Mouse (Mus musculus) embryonic facial prominence, embryonic 14.5 days (tissue): ENCODE measurements around the gene Mme. TPM values are rescaled to one million over a fixed set of nuclear protein-coding genes. Genes with fewer than 3 reads are reported as not detected.

ENCODE experiments used
- ATAC-seq: fragments of 200-750 bp; cut with Nextera tagmentation; 2 replicates; pipeline ENCODE4 v1.8.0; 2017; ENCODE audit warnings: low read depth, moderate number of reproducible peaks, moderate TSS enrichment
- DNase-seq: peaks from one replicate; pipeline ENCODE4 v3.0.0-alpha.2; 2015; ENCODE audit warnings: low spot score
- H3K27ac ChIP-seq: fragments of 300-500 bp; sonication (generic); replicated peaks from 2 replicates; pipeline ENCODE4 v1.5.1; 2014; ENCODE audit warnings: low read depth, mild to moderate bottlenecking, low read length, moderate library complexity
- H3K27me3 ChIP-seq: fragments of 300-500 bp; sonication (generic); replicated peaks from 2 replicates; pipeline ENCODE4 v1.6.1; 2014; ENCODE audit warnings: low read length; ENCODE audit not compliant: control insufficient read depth, insufficient read depth
- H3K36me3 ChIP-seq: fragments of 300-500 bp; sonication (generic); 2 replicates; pipeline ENCODE4 v1.6.1; 2014; ENCODE audit warnings: low read length, mixed read lengths; ENCODE audit not compliant: control insufficient read depth, insufficient read depth
- H3K4me1 ChIP-seq: fragments of 300-500 bp; sonication (generic); 2 replicates; pipeline ENCODE4 v1.6.1; 2014; ENCODE audit warnings: antibody characterized with exemption, low read length; ENCODE audit not compliant: control insufficient read depth, insufficient read depth
- H3K4me2 ChIP-seq: fragments of 300-500 bp; sonication (generic); 2 replicates; pipeline ENCODE4 v1.6.1; 2014; ENCODE audit warnings: low read depth, mild to moderate bottlenecking, low read length, moderate library complexity, mixed read lengths
- H3K4me3 ChIP-seq: fragments of 300-500 bp; sonication (generic); 2 replicates; pipeline ENCODE4 v1.5.1; 2014; ENCODE audit warnings: low read depth, mild to moderate bottlenecking, low read length
- H3K9ac ChIP-seq: fragments of 300-500 bp; sonication (generic); 2 replicates; pipeline ENCODE4 v1.6.1; 2014; ENCODE audit warnings: low read depth, mild to moderate bottlenecking, low read length, moderate library complexity, mixed read lengths
- H3K9me3 ChIP-seq: fragments of 300-500 bp; sonication (generic); 2 replicates; pipeline ENCODE4 v1.6.1; 2016; ENCODE audit warnings: low read length; ENCODE audit not compliant: control insufficient read depth
- WGBS: fragments of 180-500 bp; shearing (Covaris S2); extraction: QIAGEN DNeasy Blood & Tissue Kit; methylation state at CpG from one replicate; pipeline ENCODE4 v1.1.7; 2014; 5-methylcytosine and 5-hydroxymethylcytosine counted together
- polyA plus RNA-seq: library from polyadenylated mRNA; unstranded; fragments of >200 nt; fragmentation: Nextera tagmentation; extraction: Ambion mirVana; gene quantifications from 2 replicates; pipeline ENCODE4 v1.2.1, GENCODE M21; 2014

Gene Mme
- polyA plus RNA-seq, 1 experiment from 2014 or later: 51.6 TPM

DNA sequence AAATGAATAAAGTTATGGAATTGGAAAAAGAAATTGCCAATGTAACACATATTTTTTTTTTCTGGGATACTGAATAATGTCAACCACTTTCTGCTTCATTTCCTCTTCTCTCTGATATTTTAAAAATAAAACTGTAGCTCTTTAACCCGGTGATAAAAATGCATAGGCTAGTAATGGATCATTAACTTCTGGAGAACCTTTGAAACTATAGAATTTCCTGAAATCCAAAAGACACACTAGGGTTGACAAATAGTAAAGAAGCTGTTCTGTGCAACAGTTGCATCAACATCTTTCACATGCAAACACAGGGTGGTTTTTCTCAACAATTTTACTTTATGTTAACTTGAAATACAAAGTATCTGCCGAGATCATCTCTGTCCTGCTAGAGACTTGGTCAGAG, 98.8 kb downstream of the Mme start:
- no peak for ATAC-seq
- Histone ChIP-seq H3K4me3 (no peak overlapping the region), H3K4me2 (no peak overlapping the region), H3K27me3 (no peaks in the 10 kb centered on the region), H3K9me3 (no peaks in the 10 kb centered on the region), H3K27ac (no peak overlapping the region), H3K4me1 (no peaks in the 10 kb centered on the region), H3K36me3 (0 out of 2 replicates have a peak, but pooled peaks cover 11% of the 10 kb centered on the region), H3K9ac (no peak overlapping the region)
- no peak for DNase-seq
- WGBS: 66% methylated on average over 2 of the region's 2 CpGs

DNA sequence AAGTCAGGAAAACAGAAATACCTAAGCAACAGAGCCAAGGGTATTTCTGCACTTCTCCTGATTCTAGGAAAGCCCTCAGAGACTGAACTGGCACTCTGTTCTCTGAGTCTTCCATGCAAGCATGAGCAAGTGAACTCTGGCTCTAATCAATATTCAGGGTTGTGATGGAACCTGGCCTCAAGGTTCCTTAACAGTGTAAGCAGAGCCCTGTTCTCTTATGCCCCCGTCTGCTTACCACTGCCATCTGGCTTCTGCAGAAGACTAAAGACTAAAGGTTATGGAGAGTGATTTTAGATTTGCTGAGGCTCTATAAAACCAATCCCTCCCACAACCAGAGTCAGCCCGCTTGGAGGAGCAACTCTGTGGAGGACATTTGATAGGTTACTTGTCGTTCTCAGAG, 99.2 kb downstream of the Mme start:
- Histone ChIP-seq H3K27ac (no peak overlapping the region), H3K27me3 (no peaks in the 10 kb centered on the region), H3K4me2 (no peak overlapping the region), H3K9me3 (no peaks in the 10 kb centered on the region), H3K36me3 (0 out of 2 replicates have a peak, but pooled peaks cover 14% of the 10 kb centered on the region), H3K4me1 (no peaks in the 10 kb centered on the region), H3K4me3 (no peak overlapping the region), H3K9ac (no peak overlapping the region)
- DNase-seq (no peak), ATAC-seq (no peak)
- 78% methylated on average over 3 of the region's 3 CpGs for WGBS

DNA sequence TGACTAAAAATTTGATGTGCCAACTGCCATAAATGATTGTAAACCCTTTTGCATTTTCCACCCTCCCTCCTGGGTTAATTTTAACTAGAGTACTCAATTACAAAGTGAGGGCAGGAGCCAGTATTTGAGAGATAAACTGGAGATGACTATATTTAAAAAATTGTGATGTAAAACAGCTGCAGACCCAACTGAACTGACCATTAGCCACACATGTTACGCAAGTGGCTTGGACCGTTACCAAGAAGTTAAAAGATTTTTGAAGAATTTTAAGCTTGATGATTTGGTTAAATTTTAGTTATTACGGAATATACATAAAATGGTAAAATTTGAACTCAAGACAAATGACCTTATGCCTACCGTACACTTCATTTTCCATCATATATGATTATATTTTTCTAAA, 100.1 kb downstream of the Mme start:
- H3K4me3 ChIP-seq: no peak overlapping the region
- H3K4me1 ChIP-seq: no peaks in the 10 kb centered on the region
- ATAC-seq (no peak), DNase-seq (no peak)
- H3K9me3 ChIP-seq: no peaks in the 10 kb centered on the region
- no peaks in the 10 kb centered on the region for H3K27me3 ChIP-seq
- H3K27ac ChIP-seq: no peak overlapping the region
- H3K9ac ChIP-seq: no peak overlapping the region
- H3K36me3 ChIP-seq: peaks cover 15% of the 10 kb centered on the region; the same call in 1 of the 2 replicates
- H3K4me2 ChIP-seq: no peak overlapping the region
- WGBS: 93% methylated on average over 4 of the region's 4 CpGs

DNA sequence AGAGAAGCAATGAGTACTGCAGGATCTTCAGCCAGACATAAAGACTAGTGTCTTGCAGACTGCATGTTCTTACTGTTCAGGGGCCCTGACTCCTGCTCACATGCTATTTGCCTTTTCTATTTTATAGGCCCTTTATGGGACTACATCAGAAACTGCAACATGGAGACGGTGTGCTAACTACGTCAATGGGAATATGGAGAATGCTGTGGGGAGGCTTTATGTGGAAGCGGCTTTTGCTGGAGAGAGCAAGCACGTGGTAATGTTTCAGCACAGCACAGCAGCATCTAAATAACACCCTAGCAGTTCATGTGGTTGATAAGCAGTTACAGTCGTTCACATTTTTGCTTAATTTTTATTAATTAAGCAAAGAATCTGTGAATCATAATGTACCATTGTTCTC, 103.7 kb downstream of the Mme start:
- DNase-seq: no peak
- no peak overlapping the region for H3K9ac ChIP-seq
- H3K4me1 ChIP-seq: no peaks in the 10 kb centered on the region
- H3K9me3 ChIP-seq: no peaks in the 10 kb centered on the region
- 76% methylated on average over 5 of the region's 5 CpGs for WGBS
- H3K27ac ChIP-seq: no peak overlapping the region
- no peak for ATAC-seq
- H3K4me3 ChIP-seq: no peak overlapping the region
- H3K4me2 ChIP-seq: no peak overlapping the region
- H3K27me3 ChIP-seq: no peaks in the 10 kb centered on the region
- H3K36me3 ChIP-seq: peaks cover 41% of the 10 kb centered on the region

DNA sequence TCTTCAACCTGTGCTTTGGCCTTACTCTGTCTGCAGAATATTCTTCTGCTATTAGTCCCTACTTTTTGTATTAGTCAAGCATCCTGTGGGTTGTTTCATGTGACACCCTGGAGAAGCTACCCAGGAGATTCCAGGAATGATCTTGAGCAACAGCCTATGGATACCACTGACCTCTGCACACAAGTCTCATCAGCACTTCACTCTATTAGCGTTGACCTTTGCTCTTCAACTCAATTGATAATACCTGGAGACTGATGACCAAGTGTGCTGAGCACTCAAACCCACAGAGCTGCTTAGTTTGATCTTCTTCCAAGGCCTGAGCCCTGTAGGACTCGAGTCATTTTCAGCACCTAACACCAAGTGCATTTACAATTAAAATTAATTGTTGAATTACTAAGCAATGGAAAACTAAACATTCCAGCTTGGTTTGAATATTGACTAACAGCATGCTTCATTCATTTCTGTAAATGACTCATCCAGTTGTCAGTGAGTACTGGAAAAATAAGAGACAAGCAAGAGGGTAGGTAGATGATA, 107.6 kb downstream of the Mme start:
- Histone ChIP-seq H3K9me3 (no peaks in the 10 kb centered on the region), H3K36me3 (peaks cover 40% of the 10 kb centered on the region), H3K27me3 (no peaks in the 10 kb centered on the region), H3K4me3 (no peak overlapping the region), H3K9ac (no peak overlapping the region), H3K4me1 (no peaks in the 10 kb centered on the region), H3K27ac (no peak overlapping the region), H3K4me2 (no peak overlapping the region)
- ATAC-seq (no peak), DNase-seq (no peak)
- WGBS: 83% methylated on average over 2 of the region's 2 CpGs

DNA sequence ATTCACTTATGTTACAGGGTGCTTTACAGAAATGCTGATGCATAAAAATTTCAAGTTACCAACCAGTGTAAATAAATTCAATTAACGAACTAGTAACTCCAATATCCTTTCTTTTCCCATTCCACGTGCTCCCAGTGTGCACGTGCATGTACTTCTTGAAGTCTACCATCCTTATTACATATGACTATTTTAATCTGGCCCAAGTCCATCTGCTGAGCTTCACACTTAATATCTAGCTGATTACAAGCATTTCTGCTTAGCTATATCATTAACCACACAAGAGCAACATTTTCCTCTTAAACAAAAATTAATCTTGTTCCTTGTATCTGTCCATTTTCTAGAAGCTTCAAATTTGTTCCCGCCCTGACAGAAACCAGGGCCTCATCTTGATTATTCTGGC, 108.9 kb downstream of the Mme start:
- WGBS: 83% methylated on average over 4 of the region's 4 CpGs
- H3K27ac ChIP-seq: no peak overlapping the region
- ATAC-seq: no peak

DNA sequence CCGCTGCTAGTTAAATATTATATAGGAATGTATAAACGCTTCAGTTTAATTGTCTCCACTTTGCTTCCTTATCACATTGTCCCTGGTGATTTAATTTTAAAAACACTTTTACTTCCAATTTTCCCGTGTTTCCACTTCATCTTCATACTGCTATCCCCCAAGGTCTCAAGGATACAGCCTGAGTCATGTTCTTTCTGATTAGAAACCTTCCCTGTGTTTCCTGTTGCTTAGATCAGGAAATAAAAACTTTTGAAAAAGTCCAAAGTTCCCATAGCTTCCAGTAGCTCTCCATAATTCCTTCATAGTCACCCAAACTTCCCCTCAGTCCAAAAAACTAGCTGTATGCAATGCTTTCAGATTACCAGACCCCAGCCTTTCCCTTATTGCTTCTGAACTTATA, 109.4 kb downstream of the Mme start:
- DNase-seq: no peak
- Histone ChIP-seq H3K4me2 (no peak overlapping the region), H3K9me3 (no peaks in the 10 kb centered on the region), H3K4me3 (no peak overlapping the region), H3K4me1 (no peaks in the 10 kb centered on the region), H3K36me3 (peaks cover 37% of the 10 kb centered on the region), H3K27ac (no peak overlapping the region), H3K27me3 (no peaks in the 10 kb centered on the region), H3K9ac (no peak overlapping the region)
- ATAC-seq: no peak
- 71% methylated on average over 3 of the region's 3 CpGs for WGBS

More for the DNA sequence above, 108.9 kb downstream of the Mme start:
- Histone ChIP-seq H3K4me1 (no peaks in the 10 kb centered on the region), H3K9ac (no peak overlapping the region), H3K4me3 (no peak overlapping the region), H3K36me3 (peaks cover 38% of the 10 kb centered on the region), H3K9me3 (no peaks in the 10 kb centered on the region), H3K27me3 (no peaks in the 10 kb centered on the region), H3K4me2 (no peak overlapping the region)
- no peak for DNase-seq

DNA sequence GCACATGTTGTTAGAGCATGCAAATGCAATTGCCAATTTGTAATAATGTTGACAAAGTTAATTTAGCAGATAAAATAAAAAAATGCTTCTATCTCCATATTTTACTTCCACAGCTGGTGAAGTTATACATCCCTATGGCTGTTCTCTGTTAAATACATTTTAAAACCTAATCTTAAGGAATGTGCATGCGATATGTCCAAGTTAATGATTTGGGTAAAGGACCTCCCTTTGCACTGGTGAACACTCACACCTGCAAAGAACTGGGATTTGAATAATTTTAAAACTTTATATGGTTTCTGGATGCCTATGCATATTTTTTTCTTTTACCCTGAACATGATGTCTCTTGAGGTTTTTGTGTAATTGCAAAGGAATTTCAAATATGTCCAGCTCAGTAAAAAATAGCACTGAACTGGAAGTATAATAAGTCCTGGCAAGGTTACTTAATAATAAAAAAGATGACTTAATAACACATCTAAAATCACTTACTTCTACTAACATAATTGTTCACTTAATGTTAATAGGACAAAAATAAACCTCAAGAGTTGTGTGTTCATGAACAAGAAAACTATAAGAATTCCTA, 110.4 kb downstream of the Mme start:
- WGBS: 60% methylated on average over 1 of the region's 1 CpGs
- no peaks in the 10 kb centered on the region for H3K27me3 ChIP-seq
- H3K9ac ChIP-seq: no peak overlapping the region
- ATAC-seq (no peak), DNase-seq (peak; percentile 12)
- H3K36me3 ChIP-seq: peaks cover 33% of the 10 kb centered on the region
- H3K9me3 ChIP-seq: no peaks in the 10 kb centered on the region
- H3K27ac ChIP-seq: no peak overlapping the region
- H3K4me3 ChIP-seq: no peak overlapping the region
- H3K4me2 ChIP-seq: no peak overlapping the region
- no peaks in the 10 kb centered on the region for H3K4me1 ChIP-seq

DNA sequence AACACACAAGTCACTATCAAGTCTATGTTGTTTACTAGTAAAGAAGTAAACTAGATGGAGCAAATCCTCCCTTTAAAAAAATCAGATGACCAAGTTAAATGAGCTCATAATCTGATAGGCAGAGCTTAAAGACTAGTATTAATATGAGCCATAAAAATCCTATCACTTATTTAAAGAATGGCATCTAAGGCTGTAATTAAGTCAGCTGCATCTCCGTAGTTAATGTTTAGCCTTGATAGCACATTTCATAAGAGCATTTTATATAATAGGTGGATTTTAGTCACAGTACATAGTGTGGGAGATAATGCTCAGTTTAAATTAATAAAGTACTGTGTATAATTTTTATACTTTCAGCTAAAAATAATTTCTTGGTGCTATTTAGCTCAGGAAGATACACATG, 118.2 kb downstream of the Mme start:
- Histone ChIP-seq H3K9ac (no peak overlapping the region), H3K27me3 (no peaks in the 10 kb centered on the region), H3K9me3 (no peaks in the 10 kb centered on the region), H3K4me2 (no peak overlapping the region), H3K36me3 (0 out of 2 replicates have a peak, but pooled peaks cover 3% of the 10 kb centered on the region), H3K4me3 (no peak overlapping the region), H3K4me1 (no peaks in the 10 kb centered on the region), H3K27ac (no peak overlapping the region)
- 87% methylated on average over 1 of the region's 1 CpGs for WGBS
- DNase-seq (no peak), ATAC-seq (no peak)
